Mouse (Mus musculus) midbrain, embryonic 10.5 days (tissue): ENCODE data around the gene Dynlt1f. TPM values are rescaled to one million over a fixed set of nuclear protein-coding genes. Genes with fewer than 3 reads are reported as not detected.
"Not testable (repeated sequence)": the region's sequence is repeated elsewhere in the genome, so short reads cannot be mapped to it uniquely, and the experiment has no call there.

Source experiments
- DNase-seq: peaks from one replicate; pipeline ENCODE4 v3.0.0-alpha.2; 2017; ENCODE audit warnings: low spot score
- H3K27ac ChIP-seq: fragments of 300-500 bp; sonication (generic); replicated peaks from 2 replicates; pipeline ENCODE4 v1.5.1; 2016; ENCODE audit warnings: mild to moderate bottlenecking
- H3K27me3 ChIP-seq: fragments of 300-500 bp; sonication (generic); 2 replicates; pipeline ENCODE4 v1.6.1; 2016; ENCODE audit warnings: low read depth, mild to moderate bottlenecking; ENCODE audit not compliant: poor library complexity, severe bottlenecking
- H3K36me3 ChIP-seq: fragments of 300-500 bp; sonication (generic); 2 replicates; pipeline ENCODE4 v1.6.1; 2016; ENCODE audit warnings: mild to moderate bottlenecking, moderate library complexity
- H3K4me1 ChIP-seq: fragments of 300-500 bp; sonication (generic); 2 replicates; pipeline ENCODE4 v1.6.1; 2016
- H3K4me3 ChIP-seq: fragments of 300-500 bp; sonication (generic); 2 replicates; pipeline ENCODE4 v1.5.1; 2016; ENCODE audit warnings: mild to moderate bottlenecking, moderate library complexity
- H3K9me3 ChIP-seq: fragments of 300-500 bp; sonication (generic); replicated peaks from 2 replicates; pipeline ENCODE4 v1.6.1; 2016; ENCODE audit warnings: mild to moderate bottlenecking
- WGBS: fragments of 180-500 bp; shearing (Covaris S2); methylation state at CpG from one replicate; pipeline ENCODE4 v1.1.7; 2016; 5-methylcytosine and 5-hydroxymethylcytosine counted together
- polyA plus RNA-seq: library from polyadenylated mRNA; unstranded; fragments of >200 nt; fragmentation: Nextera tagmentation; extraction: Ambion mirVana; gene quantifications from 2 replicates; pipeline ENCODE4 v1.2.1, GENCODE M21; 2016

The Dynlt1f gene
- polyA plus RNA-seq, 1 experiment from 2014 or later: 291 TPM

DNA sequence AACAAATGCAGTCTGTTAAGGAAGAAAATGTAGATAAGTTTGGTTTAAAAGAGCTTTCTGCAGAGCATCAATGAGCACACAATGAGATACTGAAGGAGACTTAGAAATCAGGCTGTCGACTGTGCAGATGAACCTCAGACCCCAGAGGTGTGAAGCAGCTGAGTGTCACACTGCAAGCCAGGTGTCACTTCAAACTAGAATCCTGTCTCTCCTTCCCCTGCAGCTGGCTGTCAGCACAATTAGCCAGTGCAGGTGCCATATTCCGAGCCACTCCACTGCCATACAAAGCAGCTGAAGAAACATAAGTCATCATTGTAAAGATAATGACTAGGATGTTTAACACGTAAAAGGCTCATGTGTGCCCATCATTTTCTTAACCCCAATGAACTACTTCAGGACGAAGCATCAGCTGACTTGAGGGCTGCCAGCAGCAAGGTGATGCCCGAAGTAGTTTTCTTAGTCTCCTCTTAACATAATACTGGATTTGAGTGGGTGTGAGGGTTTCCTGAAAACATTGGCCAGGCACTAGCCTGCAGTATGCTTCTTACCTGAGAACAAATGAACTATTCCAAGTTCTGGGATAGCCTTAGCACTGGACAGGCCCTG is 2.3 kb downstream of the Dynlt1f start:
- H3K36me3 ChIP-seq, H3K4me1 ChIP-seq: not testable (repeated sequence)

DNA sequence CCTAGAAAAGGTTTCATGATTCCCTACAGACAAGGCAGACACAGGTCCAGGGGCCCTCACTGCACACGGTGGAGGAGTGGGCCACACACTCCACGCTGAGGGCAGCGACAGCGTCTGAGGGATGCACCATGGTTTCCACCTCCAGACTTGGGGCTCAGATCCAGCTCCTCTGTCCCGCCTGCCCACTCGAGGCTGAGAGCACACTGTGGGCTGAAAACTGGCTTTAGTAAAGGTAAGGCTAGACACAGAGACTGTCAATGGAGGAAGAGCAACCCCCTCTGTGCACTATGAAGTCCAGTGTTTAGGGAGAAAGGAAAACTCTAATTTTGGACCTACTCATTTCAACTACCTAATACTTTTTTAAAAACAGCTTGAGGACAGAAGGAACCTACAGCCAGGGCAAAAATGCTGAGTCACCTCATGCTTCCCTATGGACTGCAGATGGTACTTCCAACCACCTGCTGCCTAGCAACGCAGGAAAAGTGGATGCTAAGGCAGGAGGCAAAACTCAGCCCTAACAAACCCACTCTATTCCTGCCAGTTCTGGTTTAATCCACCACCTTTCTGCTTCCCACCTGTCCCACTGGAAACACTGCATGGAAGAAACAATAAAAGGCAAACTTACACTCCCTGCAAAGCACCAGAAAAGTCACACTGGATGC is 4.7 kb downstream of the Dynlt1f start:
- not testable (repeated sequence) for H3K4me3 ChIP-seq, H3K36me3 ChIP-seq, H3K27ac ChIP-seq, H3K9me3 ChIP-seq, H3K4me1 ChIP-seq, H3K27me3 ChIP-seq
- DNase-seq: peak; percentile 8
- 86% methylated on average over 7 of the region's 7 CpGs for WGBS

More for the DNA sequence above, 2.3 kb downstream of the Dynlt1f start:
- H3K27me3 ChIP-seq, H3K4me3 ChIP-seq, H3K27ac ChIP-seq, H3K9me3 ChIP-seq: not testable (repeated sequence)
- WGBS: 92% methylated on average over 4 of the region's 5 CpGs
- DNase-seq: peak; percentile 9

DNA sequence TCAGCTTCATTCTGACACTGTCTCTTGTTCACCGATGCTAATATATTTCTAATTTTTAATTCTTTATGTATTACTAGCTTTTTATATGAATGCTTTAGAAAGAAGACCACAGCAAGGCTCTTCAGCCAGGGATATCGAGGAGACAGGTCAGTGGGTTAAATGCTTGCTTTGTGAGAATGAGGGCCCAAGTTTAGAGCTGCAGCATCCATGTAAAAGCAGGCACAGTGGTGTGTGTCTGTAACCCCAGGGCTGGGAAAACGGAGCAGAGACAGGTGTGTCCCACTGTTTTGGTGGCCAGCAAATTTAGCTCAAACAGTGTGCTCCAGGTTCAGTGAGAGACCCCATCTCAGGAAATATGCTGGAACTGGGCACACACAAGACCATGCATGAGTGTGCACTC is 8.2 kb downstream of the Dynlt1f start:
- not testable (repeated sequence) for H3K27me3 ChIP-seq, H3K4me3 ChIP-seq, H3K27ac ChIP-seq, H3K36me3 ChIP-seq, DNase-seq, H3K9me3 ChIP-seq, H3K4me1 ChIP-seq
- WGBS: 93% methylated on average over 3 of the region's 3 CpGs

DNA sequence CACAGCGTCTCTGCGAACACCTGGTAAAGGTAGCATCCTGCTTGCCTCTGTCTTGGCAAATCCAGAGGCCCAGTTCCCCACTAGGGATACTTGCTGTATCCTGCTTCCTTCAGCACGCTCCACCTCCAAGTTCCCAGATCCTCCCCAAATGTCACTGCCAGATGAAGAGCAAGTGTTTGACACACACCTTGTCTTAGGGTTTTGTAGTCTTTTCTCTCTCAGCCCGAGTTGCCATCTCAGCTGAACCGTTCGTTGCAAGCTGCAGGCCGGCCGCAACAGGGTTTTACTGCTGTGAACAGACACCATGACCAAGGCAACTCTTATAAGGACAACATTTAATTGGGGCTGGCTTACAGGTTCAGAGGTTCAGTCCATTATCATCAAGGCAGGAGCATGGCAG is 8.9 kb downstream of the Dynlt1f start:
- H3K36me3 ChIP-seq, H3K27ac ChIP-seq, H3K27me3 ChIP-seq, DNase-seq, H3K4me3 ChIP-seq, H3K9me3 ChIP-seq, H3K4me1 ChIP-seq: not testable (repeated sequence)
- WGBS: 97% methylated on average over 8 of the region's 8 CpGs

DNA sequence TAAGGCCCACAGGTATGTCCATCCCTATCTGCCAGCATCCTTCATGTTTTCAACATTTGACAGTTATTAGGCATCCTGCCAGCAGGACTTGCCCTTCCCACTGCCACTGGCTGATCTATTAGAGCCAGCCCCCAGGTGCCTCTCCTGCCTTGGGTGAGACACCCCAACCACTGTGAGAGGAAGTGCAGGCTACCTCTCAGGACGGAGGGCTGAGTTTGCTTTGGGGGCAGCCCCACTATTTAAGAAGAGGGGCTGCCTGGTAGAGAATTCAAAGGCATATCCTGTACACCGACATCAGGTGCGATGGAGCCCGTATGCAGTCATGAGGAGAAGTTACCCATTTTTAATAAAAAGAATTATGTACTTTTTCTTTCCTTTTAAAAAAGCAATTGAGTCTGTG is 10.0 kb downstream of the Dynlt1f start:
- 97% methylated on average over 4 of the region's 4 CpGs for WGBS
- not testable (repeated sequence) for H3K27ac ChIP-seq, H3K4me3 ChIP-seq, H3K36me3 ChIP-seq, H3K27me3 ChIP-seq, H3K9me3 ChIP-seq, DNase-seq, H3K4me1 ChIP-seq

DNA sequence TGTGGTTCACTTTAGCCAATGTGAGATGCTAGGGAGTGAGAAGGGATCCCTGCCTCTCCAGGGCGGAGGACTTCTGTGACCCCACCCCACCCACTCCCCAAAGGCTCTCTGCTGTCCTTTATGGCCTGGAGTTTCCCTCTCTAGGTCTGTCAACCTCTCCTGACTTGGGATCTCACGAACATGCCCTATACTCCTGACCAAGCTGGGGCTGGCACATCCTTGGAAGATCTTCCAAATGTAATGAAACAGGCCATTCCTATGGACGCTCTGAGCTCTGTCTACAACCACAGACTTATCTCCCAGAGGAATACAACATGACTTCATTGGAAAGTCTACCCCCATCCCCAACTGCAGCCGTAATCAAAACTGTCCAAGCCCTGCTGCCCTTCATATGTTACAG is 11.0 kb downstream of the Dynlt1f start:
- WGBS: 89% methylated on average over 4 of the region's 4 CpGs
- not testable (repeated sequence) for H3K27me3 ChIP-seq, DNase-seq, H3K4me1 ChIP-seq, H3K9me3 ChIP-seq, H3K36me3 ChIP-seq, H3K27ac ChIP-seq, H3K4me3 ChIP-seq

DNA sequence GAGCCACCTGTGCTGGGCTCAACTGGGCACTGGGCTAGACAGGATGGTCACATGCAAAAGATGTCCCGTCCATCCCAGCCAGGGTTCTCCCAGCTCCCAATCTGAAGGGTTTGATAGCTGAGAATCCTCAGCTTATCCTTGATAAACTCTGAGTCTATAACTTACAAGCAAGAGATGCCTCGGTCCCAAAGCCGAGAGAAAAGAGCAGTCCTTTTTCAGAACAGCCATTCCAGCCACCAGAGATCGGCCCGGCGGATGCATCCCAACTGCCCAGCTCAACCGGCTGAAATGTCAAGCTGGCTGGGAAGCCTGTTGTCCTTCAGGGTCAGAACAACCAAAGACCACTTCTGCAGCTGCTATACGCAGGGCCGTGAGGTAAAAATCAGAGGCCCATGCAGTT is 11.5 kb downstream of the Dynlt1f start:
- H3K27ac ChIP-seq, H3K36me3 ChIP-seq, H3K4me1 ChIP-seq, DNase-seq, H3K4me3 ChIP-seq, H3K27me3 ChIP-seq, H3K9me3 ChIP-seq: not testable (repeated sequence)
- WGBS: 90% methylated on average over 9 of the region's 9 CpGs

DNA sequence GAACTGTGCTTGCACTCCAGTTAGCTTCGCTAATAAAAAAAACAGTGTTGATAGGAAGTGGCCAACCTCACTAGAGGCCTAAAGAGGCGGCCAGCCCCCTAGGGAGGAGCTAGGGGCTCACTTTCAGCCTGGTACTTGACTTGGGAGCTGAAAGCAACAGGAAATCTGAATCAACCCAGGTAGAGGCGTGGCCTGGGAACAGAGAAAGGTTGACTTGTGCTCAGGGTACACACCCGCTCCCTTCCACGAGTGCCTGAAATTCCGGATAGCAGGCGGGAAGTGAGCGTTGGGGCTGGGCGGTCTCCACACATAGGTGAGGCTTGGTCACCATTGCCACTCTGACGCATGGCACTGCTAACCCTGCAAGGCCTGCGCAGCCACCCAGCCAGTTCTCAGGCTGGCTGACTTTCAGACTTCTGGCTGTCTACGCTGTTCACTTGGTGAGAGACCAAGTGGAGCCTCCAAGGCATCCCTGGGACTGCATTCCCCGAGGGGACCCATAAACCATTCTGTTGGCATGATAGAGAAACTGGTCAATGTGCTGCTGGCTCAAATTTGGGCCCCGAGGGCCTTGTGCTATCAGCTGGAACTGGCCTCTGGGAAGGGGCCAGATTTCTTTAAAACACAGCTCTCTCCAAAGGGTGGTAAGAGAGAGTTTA is 14.8 kb downstream of the Dynlt1f start:
- not testable (repeated sequence) for H3K4me3 ChIP-seq, H3K36me3 ChIP-seq, H3K9me3 ChIP-seq, H3K27ac ChIP-seq, DNase-seq, H3K4me1 ChIP-seq, H3K27me3 ChIP-seq
- 85% methylated on average over 14 of the region's 14 CpGs for WGBS

DNA sequence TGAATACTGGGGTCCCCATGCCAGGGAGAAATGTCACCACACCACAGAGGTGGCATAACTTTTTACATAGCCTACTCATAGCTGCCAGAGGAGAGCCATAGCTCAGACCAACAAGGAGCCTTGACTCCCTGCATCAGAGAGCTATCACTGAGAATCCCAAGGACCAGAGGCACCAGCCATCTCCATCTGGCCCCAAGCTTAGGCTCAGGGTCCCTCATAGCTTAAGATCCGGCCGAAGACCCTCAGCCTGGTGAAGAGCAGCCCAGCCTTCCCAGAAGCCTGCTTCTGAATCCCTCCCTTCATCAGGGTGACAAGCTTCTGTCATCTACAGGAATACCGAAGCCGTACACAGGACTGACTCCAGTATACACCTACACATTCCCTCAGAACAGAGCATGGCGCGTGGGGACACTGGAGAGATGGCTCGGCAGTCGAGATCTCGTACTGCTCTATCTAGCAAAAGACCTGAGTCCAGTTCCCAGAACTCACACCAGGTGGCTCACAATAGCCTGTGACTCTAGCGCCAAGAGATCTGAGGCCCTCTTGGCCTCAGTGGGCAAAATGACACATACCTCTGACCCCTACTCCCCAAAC is 15.6 kb downstream of the Dynlt1f start:
- H3K27me3 ChIP-seq, H3K4me1 ChIP-seq, H3K36me3 ChIP-seq, H3K4me3 ChIP-seq, H3K27ac ChIP-seq, H3K9me3 ChIP-seq: not testable (repeated sequence)
- 86% methylated on average over 10 of the region's 10 CpGs for WGBS
- DNase-seq: peak; percentile 6

DNA sequence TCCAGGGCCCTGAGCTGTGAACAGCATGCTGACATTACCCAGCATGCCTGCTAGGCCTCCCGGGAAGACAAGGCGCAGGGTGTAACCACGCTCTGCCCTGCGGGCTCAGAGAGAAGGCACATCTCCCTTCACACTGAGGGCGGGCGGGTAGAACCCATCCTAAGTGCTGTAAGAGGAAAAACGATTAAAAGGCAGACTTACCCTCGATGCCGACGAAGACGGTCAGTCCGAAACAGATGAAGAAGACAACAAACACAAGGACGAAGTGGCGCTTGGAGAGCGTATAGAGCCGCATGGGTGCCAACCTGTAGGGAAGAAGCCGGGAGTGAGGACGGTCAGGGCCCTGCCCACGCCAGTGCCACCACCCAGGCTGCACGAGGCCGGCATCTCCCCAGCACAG is 16.2 kb downstream of the Dynlt1f start:
- H3K9me3 ChIP-seq, DNase-seq, H3K36me3 ChIP-seq, H3K27ac ChIP-seq, H3K4me1 ChIP-seq, H3K4me3 ChIP-seq, H3K27me3 ChIP-seq: not testable (repeated sequence)
- 91% methylated on average over 16 of the region's 21 CpGs for WGBS

DNA sequence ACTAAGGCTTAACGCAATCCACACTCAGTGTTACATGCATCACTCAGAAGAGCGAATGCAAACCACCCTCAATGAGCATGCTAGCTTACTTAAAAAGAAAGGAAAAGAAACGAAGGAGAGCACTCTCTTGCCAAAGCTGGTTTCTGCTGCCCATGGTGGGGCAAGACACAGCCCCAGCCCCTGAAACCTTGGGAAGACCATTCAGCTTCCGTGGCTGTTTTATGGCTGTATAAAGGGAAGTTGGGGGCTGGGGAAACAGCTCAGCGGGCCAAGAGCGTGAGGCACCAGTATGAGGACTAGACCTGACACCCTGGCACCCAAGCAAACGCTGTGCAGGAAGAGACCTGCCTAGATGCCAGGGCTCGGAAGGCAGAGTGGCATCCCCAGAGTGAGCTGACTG is 17.3 kb downstream of the Dynlt1f start:
- not testable (repeated sequence) for H3K9me3 ChIP-seq, H3K4me1 ChIP-seq, H3K36me3 ChIP-seq, H3K27me3 ChIP-seq, H3K4me3 ChIP-seq, H3K27ac ChIP-seq
- peak; percentile 5 for DNase-seq
- WGBS: 85% methylated on average over 8 of the region's 8 CpGs

DNA sequence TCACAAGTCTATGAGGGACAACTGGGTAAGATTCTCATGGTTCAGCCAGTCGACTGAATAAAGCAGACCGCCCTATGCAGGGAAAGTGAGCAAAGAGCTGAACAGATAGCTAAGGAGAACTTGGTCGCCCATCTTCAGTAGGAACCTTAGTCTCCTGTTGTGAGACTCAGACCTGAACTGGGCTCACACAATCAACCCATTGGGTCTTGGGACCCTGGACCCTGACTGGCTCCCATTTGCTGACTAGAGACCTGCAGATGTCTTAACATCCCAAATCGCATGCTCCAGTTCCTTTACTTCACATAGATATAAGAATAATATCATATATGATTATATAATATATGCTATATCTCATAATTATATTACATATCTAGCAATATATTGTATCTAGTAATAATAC is 18.3 kb downstream of the Dynlt1f start:
- H3K27me3 ChIP-seq, H3K9me3 ChIP-seq, H3K4me3 ChIP-seq, H3K36me3 ChIP-seq, H3K27ac ChIP-seq, H3K4me1 ChIP-seq, DNase-seq: not testable (repeated sequence)
- WGBS: 97% methylated on average over 4 of the region's 4 CpGs

DNA sequence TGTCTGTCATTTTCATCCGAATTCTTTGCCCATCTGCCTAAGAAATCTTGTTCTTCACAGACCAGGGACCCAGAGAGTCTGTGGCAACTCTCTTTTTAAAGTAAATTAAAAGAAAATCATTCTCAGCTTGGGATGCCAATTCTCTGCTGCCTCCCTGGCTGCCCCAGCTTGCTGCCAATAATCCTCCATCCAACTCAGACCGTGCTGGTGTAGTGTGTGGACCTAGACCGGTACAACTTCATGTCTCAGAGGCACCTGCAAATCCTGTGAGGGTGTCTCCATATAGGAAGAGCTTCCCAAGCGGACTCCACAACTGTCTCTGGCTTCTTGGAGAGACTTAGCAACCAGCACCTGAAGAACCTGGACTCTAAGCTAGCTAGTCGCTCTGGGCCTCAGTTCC is 18.8 kb downstream of the Dynlt1f start:
- Histone ChIP-seq H3K9me3 (peaks cover 4% of the 10 kb centered on the region), H3K4me3 (no peak overlapping the region), H3K4me1 (0 out of 2 replicates have a peak, but pooled peaks cover 2% of the 10 kb centered on the region), H3K36me3 (no peaks in the 10 kb centered on the region), H3K27ac (no peak overlapping the region), H3K27me3 (no peaks in the 10 kb centered on the region)
- WGBS: 80% methylated on average over 5 of the region's 5 CpGs
- DNase-seq: peak; percentile 6
